Mouse (Mus musculus): ENCODE data around the gene Twf2. TPM values are rescaled to one million over a fixed set of nuclear protein-coding genes. Genes with fewer than 3 reads are reported as not detected.

Twf2 gene
- polyA plus RNA-seq, 1 experiment from 2014 or later = 44.2 TPM

DNA sequence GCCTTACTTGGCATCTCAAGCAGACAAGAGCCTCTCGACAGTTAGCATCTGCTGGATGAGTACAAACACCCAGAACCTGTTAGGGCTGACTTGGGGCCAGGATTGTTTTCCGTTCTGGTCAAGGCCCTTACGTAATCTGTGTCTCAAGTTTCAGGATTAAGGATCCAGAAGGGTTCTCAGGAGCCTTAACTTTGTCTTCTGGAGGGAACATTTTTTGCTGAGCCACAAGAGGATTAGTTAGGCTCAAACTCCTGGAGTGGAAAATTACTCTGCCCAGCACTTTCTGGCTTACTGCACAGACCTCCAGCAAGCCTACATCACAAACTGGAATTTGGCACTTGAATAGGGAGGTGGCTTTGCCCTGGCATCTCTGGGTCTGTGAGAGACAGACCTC is 33.9 kb downstream of the Twf2 start:
- Histone ChIP-seq H3K4me1 (ENCODE audit: control insufficient read depth, insufficient read depth, low read length) (no peaks in the 10 kb centered on the region), H3K4me3 (ENCODE audit: low read depth, low read length) (no peak overlapping the region), H3K9ac (replicated peaks; ENCODE audit: low read depth, low read length) (no peak overlapping the region), H3K27me3 (ENCODE audit: control insufficient read depth, insufficient read depth, low read length) (no peaks in the 10 kb centered on the region), H3K9me3 (ENCODE audit: control insufficient read depth, low read length) (no peaks in the 10 kb centered on the region), H3K4me2 (ENCODE audit: low read depth, low read length) (no peak overlapping the region), H3K36me3 (ENCODE audit: control insufficient read depth, insufficient read depth, low read length) (peaks cover 68% of the 10 kb centered on the region), H3K27ac (ENCODE audit: low read depth, low read length) (no peak overlapping the region)
- no peak for ATAC-seq (ENCODE audit: low read depth)
- WGBS = 99% methylated on average over 3 of the region's 3 CpGs

DNA sequence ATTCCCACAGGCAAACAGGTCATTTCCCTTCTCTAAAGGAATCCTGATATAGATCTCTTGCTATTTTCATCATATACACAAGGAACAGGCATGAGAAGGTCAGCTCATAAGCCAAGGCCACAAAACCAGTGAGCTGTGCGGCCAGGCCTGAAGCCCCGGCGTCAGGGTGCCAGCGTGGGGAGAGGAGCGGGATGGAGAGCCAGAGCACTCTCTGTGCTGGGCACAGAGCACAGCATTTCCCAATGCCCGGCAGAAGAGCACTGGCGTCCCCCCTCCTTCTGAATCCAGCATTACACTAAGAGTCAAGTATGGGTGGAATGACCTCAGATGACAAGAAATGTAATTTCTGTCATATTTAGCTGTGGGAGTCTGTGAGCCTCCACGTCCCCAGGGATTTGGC is 34.5 kb downstream of the Twf2 start:
- no peaks in the 10 kb centered on the region for H3K27me3 ChIP-seq (ENCODE audit: control insufficient read depth, insufficient read depth, low read length)
- no peaks in the 10 kb centered on the region for H3K9me3 ChIP-seq (ENCODE audit: control insufficient read depth, low read length)
- H3K27ac ChIP-seq (ENCODE audit: low read depth, low read length) = no peak overlapping the region
- H3K36me3 ChIP-seq (ENCODE audit: control insufficient read depth, insufficient read depth, low read length) = peaks cover 68% of the 10 kb centered on the region
- H3K4me2 ChIP-seq (ENCODE audit: low read depth, low read length) = no peak overlapping the region
- no peak for ATAC-seq (ENCODE audit: low read depth)
- 89% methylated on average over 8 of the region's 8 CpGs for WGBS
- H3K4me1 ChIP-seq (ENCODE audit: control insufficient read depth, insufficient read depth, low read length) = no peaks in the 10 kb centered on the region
- no peak overlapping the region for H3K9ac ChIP-seq (replicated peaks; ENCODE audit: low read depth, low read length)
- no peak overlapping the region for H3K4me3 ChIP-seq (ENCODE audit: low read depth, low read length)

DNA sequence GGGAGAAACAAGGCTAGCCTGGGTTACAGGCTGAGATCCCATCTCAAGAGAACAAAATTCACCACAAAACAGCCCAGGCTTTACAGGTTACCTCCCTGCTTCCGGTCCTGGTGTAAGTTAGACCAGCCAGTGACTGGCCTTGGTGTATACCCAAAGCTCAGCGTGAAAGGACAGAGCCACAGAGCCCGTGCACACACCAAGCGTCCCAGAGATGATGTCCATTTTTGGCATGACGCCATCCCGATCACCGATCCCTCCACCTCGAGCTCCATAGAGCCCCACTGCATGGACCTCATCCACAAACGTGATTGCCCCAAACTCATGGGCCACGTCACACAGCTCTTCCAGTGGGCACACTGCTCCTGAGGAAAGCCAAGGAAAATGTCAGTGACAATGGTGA is 35.0 kb downstream of the Twf2 start:
- Histone ChIP-seq H3K4me3 (ENCODE audit: low read depth, low read length) (no peak overlapping the region), H3K27me3 (ENCODE audit: control insufficient read depth, insufficient read depth, low read length) (no peaks in the 10 kb centered on the region), H3K36me3 (ENCODE audit: control insufficient read depth, insufficient read depth, low read length) (peaks cover 63% of the 10 kb centered on the region), H3K4me1 (ENCODE audit: control insufficient read depth, insufficient read depth, low read length) (no peaks in the 10 kb centered on the region), H3K9me3 (ENCODE audit: control insufficient read depth, low read length) (no peaks in the 10 kb centered on the region), H3K4me2 (ENCODE audit: low read depth, low read length) (no peak overlapping the region), H3K9ac (replicated peaks; ENCODE audit: low read depth, low read length) (no peak overlapping the region), H3K27ac (ENCODE audit: low read depth, low read length) (no peak overlapping the region)
- WGBS = 96% methylated on average over 10 of the region's 10 CpGs
- ATAC-seq (ENCODE audit: low read depth) = no peak

DNA sequence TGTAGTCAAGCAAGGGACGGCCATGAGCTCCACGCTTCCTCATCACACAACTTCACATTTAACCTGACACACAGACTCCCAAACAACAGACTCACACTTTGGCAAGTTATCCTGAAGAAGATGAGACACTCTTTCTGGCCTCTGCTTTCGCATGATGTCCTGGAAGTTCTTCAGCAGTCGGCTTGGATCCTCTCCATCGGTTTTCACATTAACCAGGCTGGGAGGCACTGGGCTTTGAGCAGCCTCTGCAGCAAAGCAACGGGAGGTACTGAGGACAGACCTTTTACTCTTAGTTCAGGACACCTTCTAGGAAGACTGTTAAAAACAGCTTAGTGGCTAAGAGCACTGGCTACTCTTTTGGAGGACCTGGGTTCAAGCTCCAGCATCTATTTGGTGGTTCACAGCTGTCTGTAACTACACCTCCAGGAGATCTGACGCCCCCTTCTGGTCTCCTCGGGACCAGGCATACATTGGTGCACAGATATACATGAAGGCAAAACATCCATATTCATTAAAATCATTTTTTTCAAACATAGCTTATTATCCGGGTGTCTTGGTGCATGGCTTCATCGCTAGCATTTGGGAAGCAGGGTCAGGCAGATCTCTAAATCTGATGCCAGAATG is 38.7 kb downstream of the Twf2 start:
- no peak overlapping the region for H3K27ac ChIP-seq (ENCODE audit: low read depth, low read length)
- no peak for ATAC-seq (ENCODE audit: low read depth)
- H3K36me3 ChIP-seq (ENCODE audit: control insufficient read depth, insufficient read depth, low read length) = peaks cover 42% of the 10 kb centered on the region

DNA sequence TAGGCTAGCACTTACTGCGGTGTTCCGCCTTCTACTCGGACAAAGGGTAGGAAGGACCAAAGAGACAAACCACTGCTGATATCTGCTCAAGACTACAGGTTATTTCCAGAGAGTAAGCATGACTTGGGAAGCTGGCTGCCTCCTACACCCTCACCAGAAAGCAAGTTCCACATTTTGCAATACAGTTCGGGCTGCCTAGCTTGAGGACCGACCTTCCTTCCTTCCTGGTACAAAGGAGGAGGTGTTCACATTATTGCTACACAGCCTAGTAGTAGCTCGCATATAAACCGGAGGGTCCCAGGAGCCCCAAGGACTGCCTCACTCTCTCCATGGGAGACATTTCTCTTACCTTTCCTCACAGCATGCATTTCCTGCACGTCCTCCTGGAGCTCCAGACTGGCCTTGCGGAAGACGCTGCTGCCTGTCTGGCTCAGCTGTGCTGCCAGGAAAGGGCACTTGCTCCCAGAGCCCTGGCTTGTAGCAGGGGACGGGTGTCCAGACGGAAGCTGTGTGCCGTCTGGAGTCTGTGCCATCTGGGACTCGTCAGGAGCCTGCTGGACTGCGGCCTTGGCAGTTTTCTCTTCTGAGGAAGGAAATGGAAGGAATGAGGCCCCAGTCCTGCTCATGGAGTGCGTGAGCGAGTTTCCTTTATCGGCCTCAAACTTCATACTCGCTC is 40.0 kb downstream of the Twf2 start:
- H3K4me1 ChIP-seq (ENCODE audit: control insufficient read depth, insufficient read depth, low read length) = peaks cover 13% of the 10 kb centered on the region
- H3K36me3 ChIP-seq (ENCODE audit: control insufficient read depth, insufficient read depth, low read length) = peaks cover 29% of the 10 kb centered on the region
- no peak overlapping the region for H3K4me3 ChIP-seq (ENCODE audit: low read depth, low read length)
- no peak overlapping the region for H3K27ac ChIP-seq (ENCODE audit: low read depth, low read length)
- no peak for ATAC-seq (ENCODE audit: low read depth)
- no peak overlapping the region for H3K9ac ChIP-seq (replicated peaks; ENCODE audit: low read depth, low read length)
- 81% methylated on average over 19 of the region's 19 CpGs for WGBS
- H3K9me3 ChIP-seq (ENCODE audit: control insufficient read depth, low read length) = no peaks in the 10 kb centered on the region
- H3K4me2 ChIP-seq (ENCODE audit: low read depth, low read length) = no peak overlapping the region
- H3K27me3 ChIP-seq (ENCODE audit: control insufficient read depth, insufficient read depth, low read length) = no peaks in the 10 kb centered on the region

More for the DNA sequence above, 38.7 kb downstream of the Twf2 start:
- no peaks in the 10 kb centered on the region for H3K27me3 ChIP-seq (ENCODE audit: control insufficient read depth, insufficient read depth, low read length)
- peaks cover 7% of the 10 kb centered on the region for H3K4me1 ChIP-seq (ENCODE audit: control insufficient read depth, insufficient read depth, low read length)
- WGBS = 92% methylated on average over 10 of the region's 10 CpGs
- no peak overlapping the region for H3K9ac ChIP-seq (replicated peaks; ENCODE audit: low read depth, low read length)
- no peak overlapping the region for H3K4me2 ChIP-seq (ENCODE audit: low read depth, low read length)
- no peak overlapping the region for H3K4me3 ChIP-seq (ENCODE audit: low read depth, low read length)
- no peaks in the 10 kb centered on the region for H3K9me3 ChIP-seq (ENCODE audit: control insufficient read depth, low read length)

DNA sequence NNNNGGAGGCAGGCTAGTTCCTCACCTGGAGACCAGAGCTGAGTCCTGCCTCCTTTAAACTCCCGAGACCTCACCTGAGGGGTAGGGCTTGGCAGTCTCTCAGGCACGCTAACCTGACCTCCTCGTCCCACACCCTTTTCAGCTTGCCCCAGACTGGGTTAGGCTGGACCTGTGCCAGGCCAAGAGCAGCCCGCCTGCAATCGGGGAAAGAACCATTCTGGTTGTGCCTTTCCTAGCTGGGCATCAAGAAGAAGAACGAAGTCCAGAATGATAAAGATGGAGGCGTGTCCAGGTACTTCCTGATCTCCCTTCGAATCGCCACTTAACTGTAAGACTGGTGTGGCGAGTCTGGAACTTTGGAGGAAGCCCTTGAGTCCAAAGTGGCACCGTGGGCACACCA is 46.6 kb downstream of the Twf2 start:
- no peaks in the 10 kb centered on the region; the same call in 1 of the 2 replicates for H3K36me3 ChIP-seq (ENCODE audit: control insufficient read depth, insufficient read depth, low read length)
- whole genome bisulfite sequencing = 90% methylated on average over 11 of the region's 11 CpGs
- no peak overlapping the region for H3K4me3 ChIP-seq (ENCODE audit: low read depth, low read length)
- H3K27me3 ChIP-seq (ENCODE audit: control insufficient read depth, insufficient read depth, low read length) = no peaks in the 10 kb centered on the region
- no peak for ATAC-seq (ENCODE audit: low read depth)
- H3K4me1 ChIP-seq (ENCODE audit: control insufficient read depth, insufficient read depth, low read length) = peaks cover 22% of the 10 kb centered on the region
- H3K27ac ChIP-seq (ENCODE audit: low read depth, low read length) = no peak overlapping the region
- no peaks in the 10 kb centered on the region for H3K9me3 ChIP-seq (ENCODE audit: control insufficient read depth, low read length)
- no peak overlapping the region for H3K4me2 ChIP-seq (ENCODE audit: low read depth, low read length)
- no peak overlapping the region for H3K9ac ChIP-seq (replicated peaks; ENCODE audit: low read depth, low read length)

DNA sequence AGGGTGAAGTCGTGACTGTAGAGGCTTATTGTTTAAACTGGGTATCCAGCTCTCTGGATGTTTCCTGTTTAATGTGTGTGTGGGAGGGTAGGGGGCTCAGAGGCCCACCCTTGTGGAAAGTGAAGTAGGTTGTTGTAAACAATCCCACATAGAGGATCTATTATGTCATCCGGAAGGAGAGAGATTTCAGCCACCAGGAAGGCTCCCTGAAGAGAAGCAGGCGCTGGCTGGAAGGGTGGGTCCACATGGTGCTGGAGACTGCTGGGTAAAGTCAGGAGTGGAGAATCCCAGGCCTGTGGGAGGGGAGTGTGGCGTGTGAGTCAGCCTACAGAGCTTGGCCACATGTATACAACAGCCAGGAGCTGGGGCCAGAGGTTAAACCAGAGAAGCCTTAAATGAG is 47.3 kb downstream of the Twf2 start:
- no peak overlapping the region for H3K4me3 ChIP-seq (ENCODE audit: low read depth, low read length)
- no peak overlapping the region for H3K27ac ChIP-seq (ENCODE audit: low read depth, low read length)
- no peaks in the 10 kb centered on the region for H3K9me3 ChIP-seq (ENCODE audit: control insufficient read depth, low read length)
- no peak for ATAC-seq (ENCODE audit: low read depth)
- peaks cover 22% of the 10 kb centered on the region for H3K4me1 ChIP-seq (ENCODE audit: control insufficient read depth, insufficient read depth, low read length)
- H3K9ac ChIP-seq (replicated peaks; ENCODE audit: low read depth, low read length) = no peak overlapping the region
- no peaks in the 10 kb centered on the region for H3K27me3 ChIP-seq (ENCODE audit: control insufficient read depth, insufficient read depth, low read length)
- H3K4me2 ChIP-seq (ENCODE audit: low read depth, low read length) = no peak overlapping the region
- WGBS = 55% methylated on average over 4 of the region's 4 CpGs
- H3K36me3 ChIP-seq (ENCODE audit: control insufficient read depth, insufficient read depth, low read length) = no peaks in the 10 kb centered on the region; the same call in 1 of the 2 replicates

DNA sequence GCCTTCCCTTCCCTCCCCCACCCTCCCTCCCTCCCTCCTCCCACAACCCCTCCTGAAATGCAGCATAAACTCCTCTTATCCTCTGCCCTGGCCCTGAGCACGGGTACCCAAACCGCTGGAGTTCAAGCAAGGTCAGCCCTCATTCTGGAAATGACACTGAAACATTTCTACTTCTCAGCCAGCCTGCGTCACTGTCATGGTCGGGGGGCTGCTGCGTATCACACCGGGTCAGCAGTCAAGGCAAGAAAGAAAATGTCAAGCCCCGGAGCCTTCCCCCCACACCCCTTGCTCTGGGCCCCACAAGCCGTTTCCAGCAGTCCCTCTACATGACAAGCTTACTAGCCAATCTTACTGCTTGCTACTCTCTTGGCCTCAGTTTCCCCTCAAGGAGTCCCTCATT is 48.2 kb downstream of the Twf2 start:
- WGBS = 88% methylated on average over 8 of the region's 8 CpGs
- Histone ChIP-seq H3K36me3 (ENCODE audit: control insufficient read depth, insufficient read depth, low read length) (no peaks in the 10 kb centered on the region), H3K9ac (replicated peaks; ENCODE audit: low read depth, low read length) (no peak overlapping the region)

DNA sequence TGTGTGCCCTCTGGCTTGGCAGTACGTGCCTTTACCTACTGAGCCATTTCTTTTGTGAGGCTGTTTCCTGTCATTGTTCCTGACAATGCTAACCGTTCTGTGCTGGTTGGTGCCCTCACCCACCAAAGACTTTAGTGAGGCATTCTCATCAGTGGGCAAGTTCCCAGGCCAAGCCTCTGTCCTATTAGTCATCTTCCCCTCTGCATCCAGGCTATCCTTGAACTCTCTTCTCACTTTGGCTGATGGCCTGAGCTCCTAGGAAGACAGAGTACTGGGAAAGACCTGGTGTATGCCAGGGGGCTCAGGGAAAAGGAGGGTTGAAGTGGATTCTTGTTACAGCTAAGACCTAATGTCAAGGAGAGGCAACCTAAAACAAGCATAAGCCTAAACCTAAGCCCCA is 51.1 kb downstream of the Twf2 start:
- Histone ChIP-seq H3K9ac (replicated peaks; ENCODE audit: low read depth, low read length) (no peak overlapping the region), H3K9me3 (ENCODE audit: control insufficient read depth, low read length) (no peaks in the 10 kb centered on the region), H3K4me1 (ENCODE audit: control insufficient read depth, insufficient read depth, low read length) (0 out of 2 replicates have a peak, but pooled peaks cover 3% of the 10 kb centered on the region), H3K27me3 (ENCODE audit: control insufficient read depth, insufficient read depth, low read length) (no peaks in the 10 kb centered on the region), H3K27ac (ENCODE audit: low read depth, low read length) (no peak overlapping the region), H3K36me3 (ENCODE audit: control insufficient read depth, insufficient read depth, low read length) (no peaks in the 10 kb centered on the region), H3K4me3 (ENCODE audit: low read depth, low read length) (no peak overlapping the region), H3K4me2 (ENCODE audit: low read depth, low read length) (no peak overlapping the region)
- no peak for ATAC-seq (ENCODE audit: low read depth)
- WGBS = 73% methylated on average over 2 of the region's 2 CpGs

More for the DNA sequence above, 48.2 kb downstream of the Twf2 start:
- H3K4me2 ChIP-seq (ENCODE audit: low read depth, low read length) = no peak overlapping the region
- H3K27me3 ChIP-seq (ENCODE audit: control insufficient read depth, insufficient read depth, low read length) = no peaks in the 10 kb centered on the region
- H3K9me3 ChIP-seq (ENCODE audit: control insufficient read depth, low read length) = no peaks in the 10 kb centered on the region
- no peak overlapping the region for H3K4me3 ChIP-seq (ENCODE audit: low read depth, low read length)
- no peak for ATAC-seq (ENCODE audit: low read depth)
- H3K27ac ChIP-seq (ENCODE audit: low read depth, low read length) = no peak overlapping the region
- peaks cover 21% of the 10 kb centered on the region for H3K4me1 ChIP-seq (ENCODE audit: control insufficient read depth, insufficient read depth, low read length)

Data from neural tube, embryonic 14.5 days (tissue).